35 mouse cellular contexts compared by ENCODE assay signal in the genomic region with DNA sequence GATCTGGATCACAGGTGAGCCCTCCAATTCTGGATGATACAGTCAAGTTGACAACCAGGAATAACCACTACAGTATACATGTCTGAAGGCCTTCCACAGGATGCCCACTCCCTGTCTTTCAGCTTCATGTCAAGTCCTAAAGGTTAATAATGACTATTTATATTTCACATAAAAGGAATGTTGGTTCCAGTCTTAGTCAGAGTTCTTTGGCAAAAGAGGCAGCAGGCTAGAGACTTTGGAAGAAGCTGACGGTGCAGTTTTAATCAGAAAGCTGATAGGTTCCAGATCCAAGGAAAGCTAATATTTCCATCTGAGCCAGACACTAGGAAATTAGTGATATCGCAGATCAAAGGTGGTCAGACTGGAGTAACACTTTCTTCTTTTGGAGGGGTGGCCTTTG.
"Had no signal": no experiment of that assay in that cellular context is flagged by ENCODE, and none has a peak within 500 bp of the region (broad histone marks: within the 10 kb centered on the region; RNA-seq: fewer than 3 reads in every experiment).

No protein-coding gene starts in this region.

- H3K36me3 ChIP-seq: heart, embryonic 12.5 days; heart, embryonic 13.5 days; heart, embryonic 15.5 days; hindbrain, embryonic 10.5 days; hindbrain, embryonic 12.5 days; hindbrain, embryonic 13.5 days; hindbrain, embryonic 15.5 days; intestine, embryonic 15.5 days; kidney, embryonic 15.5 days had no signal

- H3K27ac ChIP-seq: heart, embryonic 13.5 days; heart, embryonic 15.5 days; hindbrain, embryonic 10.5 days; hindbrain, embryonic 12.5 days; hindbrain, embryonic 13.5 days; hindbrain, embryonic 14.5 days; hindbrain, embryonic 15.5 days; hindbrain, postnatal 0 days; intestine, embryonic 15.5 days; kidney, embryonic 15.5 days; kidney, postnatal 0 days; layer of hippocampus, adult 2 months; left cerebral cortex, adult 2 months had no signal

- H3K9ac ChIP-seq: heart, embryonic 12.5 days; heart, embryonic 13.5 days; heart, embryonic 15.5 days; hindbrain, embryonic 12.5 days; hindbrain, embryonic 13.5 days; hindbrain, embryonic 14.5 days; hindbrain, embryonic 15.5 days; intestine, embryonic 15.5 days; kidney, embryonic 15.5 days had no signal

- H3K4me3 ChIP-seq: heart, embryonic 12.5 days; heart, embryonic 13.5 days; heart, embryonic 15.5 days; hindbrain, embryonic 10.5 days; hindbrain, embryonic 12.5 days; hindbrain, embryonic 13.5 days; hindbrain, embryonic 15.5 days; intestine, embryonic 15.5 days; kidney, embryonic 15.5 days; layer of hippocampus, adult 2 months; left cerebral cortex, adult 2 months had no signal

- H3K27me3 ChIP-seq: hindbrain, embryonic 12.5 days; hindbrain, embryonic 13.5 days; hindbrain, embryonic 15.5 days; intestine, embryonic 15.5 days; kidney, embryonic 15.5 days had no signal

- H3K4me2 ChIP-seq: heart, embryonic 11.5 days; heart, embryonic 12.5 days; heart, embryonic 13.5 days; heart, embryonic 15.5 days; hindbrain, embryonic 12.5 days; hindbrain, embryonic 13.5 days; hindbrain, embryonic 14.5 days; hindbrain, embryonic 15.5 days; intestine, embryonic 15.5 days; kidney, embryonic 15.5 days had no signal

- H3K4me1 ChIP-seq: heart, embryonic 13.5 days; heart, embryonic 15.5 days; hindbrain, embryonic 10.5 days; hindbrain, embryonic 12.5 days; hindbrain, embryonic 13.5 days; hindbrain, embryonic 15.5 days; intestine, embryonic 15.5 days; kidney, embryonic 15.5 days had no signal

- ATAC-seq: hindbrain, embryonic 16.5 days; hindbrain, postnatal 0 days; inflammation-experienced regulatory T-cells, adult 6 months; intestine, embryonic 15.5 days; intestine, embryonic 16.5 days; intestine, postnatal 0 days had no signal

- H3K9me3 ChIP-seq: heart, embryonic 12.5 days; heart, embryonic 13.5 days; heart, embryonic 15.5 days; hindbrain, embryonic 10.5 days; hindbrain, embryonic 12.5 days; hindbrain, embryonic 13.5 days; hindbrain, embryonic 15.5 days; intestine, embryonic 15.5 days; kidney, embryonic 15.5 days had no signal

- DNase-seq: heart, postnatal 10 days; heart, postnatal 14 days; heart, postnatal 36 days; heart, postnatal 4 days; kidney, adult 11 months; kidney, adult 18-20 months; kidney, adult 2 months; kidney, adult 8-10 months; kidney, adult 9 months; kidney, postnatal 10 days; kidney, postnatal 14 days; kidney, postnatal 25 days; kidney, postnatal 36 days; kidney, postnatal 4 days; layer of hippocampus, adult 9-11 months; layer of hippocampus, postnatal 36 days had no signal
